Mouse (Mus musculus): ENCODE data around the gene Gpr161. TPM values are rescaled to one million over a fixed set of nuclear protein-coding genes. Genes with fewer than 3 reads are reported as not detected.

Gpr161 gene
- polyA plus RNA-seq, 1 experiment from 2014 or later, result 0.57 TPM

GRCm38 (mm10) chr1:165282967-165283345 lies 12.6 kb upstream of the Gpr161 start:
- H3K36me3 ChIP-seq, result no peaks in the 10 kb centered on the region
- peak overlapping the region; percentile 92 for H3K9ac ChIP-seq
- H3K9me3 ChIP-seq, result no peaks in the 10 kb centered on the region
- no peak for ATAC-seq (ENCODE audit: extremely low read depth, insufficient number of reproducible peaks, low FRiP score, low TSS enrichment)
- H3K27me3 ChIP-seq (replicated peaks), result no peaks in the 10 kb centered on the region
- no peak overlapping the region for H3K27ac ChIP-seq (replicated peaks)
- peak overlapping the region; percentile 82 for H3K4me3 ChIP-seq
- 14% methylated on average over 7 of the region's 7 CpGs for WGBS
- H3K4me1 ChIP-seq, result peaks cover 33% of the 10 kb centered on the region
- peak overlapping the region; percentile 90 for H3K4me2 ChIP-seq

- H3K36me3 ChIP-seq, result no peaks in the 10 kb centered on the region
- peaks cover 33% of the 10 kb centered on the region for H3K4me1 ChIP-seq
- no peak overlapping the region for H3K4me2 ChIP-seq
- H3K4me3 ChIP-seq, result no peak overlapping the region
- H3K9me3 ChIP-seq, result no peaks in the 10 kb centered on the region
- H3K9ac ChIP-seq, result no peak overlapping the region
- H3K27me3 ChIP-seq (replicated peaks), result no peaks in the 10 kb centered on the region
- WGBS, result 71% methylated on average over 7 of the region's 7 CpGs
- no peak overlapping the region for H3K27ac ChIP-seq (replicated peaks)
- ATAC-seq (ENCODE audit: extremely low read depth, insufficient number of reproducible peaks, low FRiP score, low TSS enrichment), result no peak
Measured at GRCm38 (mm10) chr1:165284096-165284495, 11.5 kb upstream of the Gpr161 start.

- H3K36me3 ChIP-seq, result peaks cover 5% of the 10 kb centered on the region; the same call in 1 of the 2 replicates
- no peaks in the 10 kb centered on the region for H3K9me3 ChIP-seq
- no peak overlapping the region for H3K27ac ChIP-seq (replicated peaks)
- 74% methylated on average over 9 of the region's 9 CpGs for WGBS
- ATAC-seq (ENCODE audit: extremely low read depth, insufficient number of reproducible peaks, low FRiP score, low TSS enrichment), result no peak
- no peak overlapping the region for H3K4me2 ChIP-seq
- no peaks in the 10 kb centered on the region for H3K27me3 ChIP-seq (replicated peaks)
- H3K4me3 ChIP-seq, result no peak overlapping the region
- no peak overlapping the region for H3K9ac ChIP-seq
- H3K4me1 ChIP-seq, result peaks cover 12% of the 10 kb centered on the region
Measured at GRCm38 (mm10) chr1:165288165-165288564, 7.4 kb upstream of the Gpr161 start.

- H3K27me3 ChIP-seq (replicated peaks), result no peaks in the 10 kb centered on the region
Measured at GRCm38 (mm10) chr1:165289831-165290230, 5.8 kb upstream of the Gpr161 start.

GRCm38 (mm10) chr1:165291606-165292005 lies 4.0 kb upstream of the Gpr161 start:
- no peak overlapping the region for H3K27ac ChIP-seq (replicated peaks)
- H3K9me3 ChIP-seq, result no peaks in the 10 kb centered on the region
- H3K9ac ChIP-seq, result no peak overlapping the region
- peaks cover 25% of the 10 kb centered on the region for H3K36me3 ChIP-seq
- H3K27me3 ChIP-seq (replicated peaks), result no peaks in the 10 kb centered on the region
- WGBS, result 64% methylated on average over 6 of the region's 6 CpGs
- no peak overlapping the region for H3K4me2 ChIP-seq
- no peak for ATAC-seq (ENCODE audit: extremely low read depth, insufficient number of reproducible peaks, low FRiP score, low TSS enrichment)
- no peaks in the 10 kb centered on the region for H3K4me1 ChIP-seq
- H3K4me3 ChIP-seq, result no peak overlapping the region

More at GRCm38 (mm10) chr1:165289831-165290230, 5.8 kb upstream of the Gpr161 start:
- Histone ChIP-seq H3K9me3 (no peaks in the 10 kb centered on the region), H3K36me3 (peaks cover 11% of the 10 kb centered on the region; the same call in 1 of the 2 replicates), H3K4me1 (no peaks in the 10 kb centered on the region), H3K4me2 (no peak overlapping the region), H3K4me3 (no peak overlapping the region), H3K9ac (no peak overlapping the region), H3K27ac (replicated peaks) (no peak overlapping the region)
- ATAC-seq (ENCODE audit: extremely low read depth, insufficient number of reproducible peaks, low FRiP score, low TSS enrichment), result no peak
- WGBS, result 74% methylated on average over 4 of the region's 4 CpGs

GRCm38 (mm10) chr1:165301108-165301507 lies 5.5 kb downstream of the Gpr161 start:
- Histone ChIP-seq H3K27me3 (replicated peaks) (no peaks in the 10 kb centered on the region), H3K4me2 (no peak overlapping the region), H3K36me3 (peaks cover 8% of the 10 kb centered on the region), H3K27ac (replicated peaks) (no peak overlapping the region), H3K4me1 (peaks cover 26% of the 10 kb centered on the region), H3K9me3 (no peaks in the 10 kb centered on the region), H3K4me3 (no peak overlapping the region), H3K9ac (no peak overlapping the region)
- 68% methylated on average over 3 of the region's 3 CpGs for WGBS
- ATAC-seq (ENCODE audit: extremely low read depth, insufficient number of reproducible peaks, low FRiP score, low TSS enrichment), result no peak

GRCm38 (mm10) chr1:165301567-165301966 lies 6.0 kb downstream of the Gpr161 start:
- no peak overlapping the region for H3K9ac ChIP-seq
- H3K27ac ChIP-seq (replicated peaks), result no peak overlapping the region
- H3K9me3 ChIP-seq, result no peaks in the 10 kb centered on the region
- 86% methylated on average over 2 of the region's 2 CpGs for WGBS
- no peak; the same call in 1 of the 2 replicates for ATAC-seq (ENCODE audit: extremely low read depth, insufficient number of reproducible peaks, low FRiP score, low TSS enrichment)
- peaks cover 9% of the 10 kb centered on the region for H3K36me3 ChIP-seq
- no peaks in the 10 kb centered on the region for H3K27me3 ChIP-seq (replicated peaks)
- no peak overlapping the region for H3K4me3 ChIP-seq
- H3K4me2 ChIP-seq, result no peak overlapping the region
- H3K4me1 ChIP-seq, result peaks cover 26% of the 10 kb centered on the region

GRCm38 (mm10) chr1:165302455-165303208 lies 7.0 kb downstream of the Gpr161 start:
- ATAC-seq (ENCODE audit: extremely low read depth, insufficient number of reproducible peaks, low FRiP score, low TSS enrichment), result peak; percentile 37; the same call in 1 of the 2 replicates
- H3K4me3 ChIP-seq, result no peak overlapping the region
- H3K9ac ChIP-seq, result peak overlapping the region; percentile 67
- peaks cover 17% of the 10 kb centered on the region for H3K36me3 ChIP-seq
- WGBS, result 55% methylated on average over 13 of the region's 13 CpGs
- peaks cover 26% of the 10 kb centered on the region for H3K4me1 ChIP-seq
- H3K9me3 ChIP-seq, result no peaks in the 10 kb centered on the region
- peak overlapping the region; percentile 79 for H3K27ac ChIP-seq (replicated peaks)
- H3K4me2 ChIP-seq, result peak overlapping the region; percentile 30
- H3K27me3 ChIP-seq (replicated peaks), result no peaks in the 10 kb centered on the region

- peak overlapping the region; percentile 30; the same call in 1 of the 2 replicates for H3K4me2 ChIP-seq
- no peak overlapping the region for H3K4me3 ChIP-seq
- peaks cover 26% of the 10 kb centered on the region for H3K4me1 ChIP-seq
- ATAC-seq (ENCODE audit: extremely low read depth, insufficient number of reproducible peaks, low FRiP score, low TSS enrichment), result no peak
- H3K9me3 ChIP-seq, result no peaks in the 10 kb centered on the region
- H3K36me3 ChIP-seq, result peaks cover 22% of the 10 kb centered on the region
- H3K9ac ChIP-seq, result peak overlapping the region; percentile 67
- no peaks in the 10 kb centered on the region for H3K27me3 ChIP-seq (replicated peaks)
- WGBS, result 72% methylated on average over 6 of the region's 6 CpGs
- peak overlapping the region; percentile 79 for H3K27ac ChIP-seq (replicated peaks)
Measured at GRCm38 (mm10) chr1:165303209-165303608, 7.6 kb downstream of the Gpr161 start.

- Histone ChIP-seq H3K9me3 (no peaks in the 10 kb centered on the region), H3K36me3 (peaks cover 32% of the 10 kb centered on the region), H3K27me3 (replicated peaks) (no peaks in the 10 kb centered on the region), H3K4me1 (peaks cover 26% of the 10 kb centered on the region), H3K4me3 (no peak overlapping the region), H3K4me2 (no peak overlapping the region), H3K9ac (no peak overlapping the region), H3K27ac (replicated peaks) (no peak overlapping the region)
- ATAC-seq (ENCODE audit: extremely low read depth, insufficient number of reproducible peaks, low FRiP score, low TSS enrichment), result no peak
- WGBS, result 82% methylated on average over 7 of the region's 7 CpGs
Measured at GRCm38 (mm10) chr1:165304341-165304740, 8.8 kb downstream of the Gpr161 start.

GRCm38 (mm10) chr1:165308180-165308579 lies 12.6 kb downstream of the Gpr161 start:
- Histone ChIP-seq H3K27me3 (replicated peaks) (no peaks in the 10 kb centered on the region), H3K4me1 (peaks cover 6% of the 10 kb centered on the region), H3K9ac (no peak overlapping the region), H3K36me3 (peaks cover 57% of the 10 kb centered on the region), H3K4me2 (no peak overlapping the region), H3K4me3 (no peak overlapping the region), H3K27ac (replicated peaks) (no peak overlapping the region), H3K9me3 (no peaks in the 10 kb centered on the region)
- no peak for ATAC-seq (ENCODE audit: extremely low read depth, insufficient number of reproducible peaks, low FRiP score, low TSS enrichment)
- 83% methylated on average over 11 of the region's 11 CpGs for WGBS

- 40% methylated on average over 11 of the region's 11 CpGs for WGBS
- Histone ChIP-seq H3K27ac (replicated peaks) (no peak overlapping the region), H3K9me3 (no peaks in the 10 kb centered on the region)
Measured at GRCm38 (mm10) chr1:165316361-165316760, 20.8 kb downstream of the Gpr161 start.

More at GRCm38 (mm10) chr1:165316361-165316760, 20.8 kb downstream of the Gpr161 start:
- Histone ChIP-seq H3K27me3 (replicated peaks) (no peaks in the 10 kb centered on the region), H3K4me1 (peaks cover 19% of the 10 kb centered on the region), H3K36me3 (peaks cover 25% of the 10 kb centered on the region), H3K4me3 (no peak overlapping the region), H3K9ac (no peak overlapping the region), H3K4me2 (no peak overlapping the region)
- ATAC-seq (ENCODE audit: extremely low read depth, insufficient number of reproducible peaks, low FRiP score, low TSS enrichment), result no peak
